Mouse (Mus musculus) gastrocnemius, adult 2 months (tissue): ENCODE data around the gene Cfap69. TPM values are rescaled to one million over a fixed set of nuclear protein-coding genes. Genes with fewer than 3 reads are reported as not detected.
"Not testable (repeated sequence)": the region's sequence is repeated elsewhere in the genome, so short reads cannot be mapped to it uniquely, and the experiment has no call there.

Source experiments
- DNase-seq: peaks from one replicate; pipeline ENCODE4 v3.0.0; 2022
- H3K27ac ChIP-seq: fragments of 200-600 bp; 2 replicates; pipeline ENCODE4 v1.8.1; 2022; ENCODE audit warnings: mild to moderate bottlenecking
- H3K4me3 ChIP-seq: fragments of 200-600 bp; 2 replicates; pipeline ENCODE4 v1.8.1; 2022; ENCODE audit warnings: mild to moderate bottlenecking, moderate library complexity
- CTCF ChIP-seq: fragments of 200-600 bp; IDR thresholded peaks from 2 replicates; pipeline ENCODE4 v1.8.1; 2022; ENCODE audit warnings: antibody characterized with exemption, mild to moderate bottlenecking, moderate library complexity
- intact Hi-C: fragments of 180-260 bp; cut with DNase I; formaldehyde crosslinking; loops from one replicate; pipeline ENCODE4 v1.15.1; 2025
- total RNA-seq, 2 experiments: library from RNA; stranded (reverse); gene quantifications; 2 replicates each; pipeline ENCODE4 v1.2.3; 2021

The Cfap69 gene
- total RNA-seq, 2 experiments from 2014 or later, result 0.05 to 0.20 TPM

DNA sequence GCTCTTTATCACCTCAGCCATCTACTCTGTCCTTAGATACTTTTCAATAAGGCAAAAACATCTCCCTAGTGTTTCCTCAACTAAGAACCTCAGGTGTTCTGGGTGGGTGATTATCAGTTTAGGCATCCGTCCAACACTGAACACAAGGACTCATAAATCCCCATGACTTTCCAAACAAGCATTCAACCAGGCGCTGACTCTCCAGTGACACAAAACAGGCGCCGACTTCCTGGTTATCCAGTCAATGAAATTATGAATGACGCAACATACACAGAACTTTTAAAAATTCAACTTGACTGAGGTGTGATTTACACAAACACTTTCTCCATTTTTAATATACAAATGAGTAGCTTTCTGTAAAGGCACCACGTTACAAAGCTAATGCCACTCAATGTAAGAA lies 24.2 kb upstream of the Cfap69 start:
- DNase-seq, result no peak
- no peak overlapping the region for H3K4me3 ChIP-seq
- no peak overlapping the region for H3K27ac ChIP-seq
- no peak for TF ChIP-seq CTCF
- intact Hi-C loops, result no loop called here

DNA sequence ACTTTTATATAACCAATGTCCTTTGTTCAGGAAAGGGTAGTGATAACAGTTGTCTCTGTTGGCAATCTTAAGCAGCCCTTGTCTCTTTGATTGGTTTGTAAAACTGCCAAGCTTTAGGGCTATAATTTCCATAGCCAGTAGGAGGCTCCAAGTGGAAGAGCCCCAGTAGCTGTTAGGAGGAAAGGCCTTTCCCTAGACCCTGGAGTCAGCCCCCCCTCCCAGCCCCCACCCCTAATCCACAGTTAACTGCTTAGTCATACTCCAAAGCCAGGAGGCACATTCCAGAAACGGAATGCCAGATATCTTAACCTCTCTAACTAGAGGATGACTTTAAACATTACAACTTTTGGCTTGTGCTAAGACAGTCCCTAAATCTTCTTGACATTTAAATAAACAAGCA lies 22.9 kb upstream of the Cfap69 start:
- Histone ChIP-seq H3K27ac (no peak overlapping the region), H3K4me3 (no peak overlapping the region)
- intact Hi-C loops, result no loop called here
- DNase-seq, result no peak
- no peak for TF ChIP-seq CTCF

DNA sequence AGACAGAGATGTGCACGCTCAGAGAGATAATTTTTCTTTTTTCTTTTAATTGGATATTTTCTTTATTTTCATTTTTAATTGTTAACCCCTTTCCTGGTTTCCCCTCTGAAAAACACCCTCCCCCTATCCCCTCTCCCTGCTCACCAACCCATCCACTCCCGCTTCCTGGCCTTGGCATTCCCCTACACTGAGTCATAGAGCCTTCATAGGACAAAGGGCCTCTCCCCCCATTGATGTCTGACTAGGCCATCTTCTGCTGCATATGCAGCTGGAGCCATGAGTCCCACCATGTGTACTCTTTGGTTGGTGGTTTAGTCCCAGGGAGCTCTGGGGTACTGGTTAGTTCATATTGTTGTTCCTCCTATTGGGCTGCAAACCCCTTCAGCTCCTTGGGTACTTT lies 20.9 kb upstream of the Cfap69 start:
- DNase-seq, intact Hi-C loops, H3K27ac ChIP-seq, H3K4me3 ChIP-seq: not testable (repeated sequence)

DNA sequence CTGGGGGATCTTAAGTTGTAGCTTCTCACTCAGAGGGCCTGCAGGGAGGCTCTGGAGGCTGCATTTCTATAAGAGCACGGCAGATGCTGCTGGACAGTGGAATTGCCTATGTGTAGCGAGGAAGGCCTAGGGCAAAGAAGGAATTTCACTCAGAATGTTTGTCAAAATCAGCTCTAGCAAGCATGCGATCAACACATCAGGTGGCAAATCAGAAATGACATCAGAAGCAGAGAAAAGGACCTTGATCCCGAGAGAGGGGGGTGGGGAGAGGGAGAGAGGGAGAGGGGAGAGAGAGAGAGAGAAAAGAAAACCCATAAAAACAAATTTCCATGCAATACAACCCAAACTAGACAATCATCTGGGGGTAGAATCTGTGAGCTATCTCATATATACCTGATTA lies 19.3 kb upstream of the Cfap69 start:
- no peak for DNase-seq
- H3K27ac ChIP-seq, result no peak overlapping the region
- intact Hi-C loops, result no loop called here
- TF ChIP-seq CTCF, result no peak
- H3K4me3 ChIP-seq, result no peak overlapping the region

DNA sequence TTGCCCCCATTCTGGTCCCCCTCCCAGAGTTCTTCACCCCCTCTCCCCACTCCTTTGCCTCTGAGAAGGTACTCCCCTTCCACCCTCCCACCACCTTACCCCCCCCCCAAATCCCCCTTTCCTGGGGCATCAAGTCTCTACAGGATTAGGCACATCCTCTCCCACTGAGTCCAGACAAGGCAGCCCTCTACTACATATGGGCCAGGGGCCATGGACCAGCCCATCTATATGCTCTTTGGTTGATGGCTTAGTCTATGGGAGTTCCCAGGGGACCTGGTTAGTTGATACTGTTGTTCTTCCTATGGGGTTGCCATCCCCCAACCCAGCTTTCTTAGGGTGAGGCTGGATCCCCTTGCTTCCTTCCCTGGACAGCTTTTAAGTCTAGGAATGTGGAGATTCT lies 15.4 kb upstream of the Cfap69 start:
- no peak for TF ChIP-seq CTCF
- intact Hi-C loops, result no loop called here

DNA sequence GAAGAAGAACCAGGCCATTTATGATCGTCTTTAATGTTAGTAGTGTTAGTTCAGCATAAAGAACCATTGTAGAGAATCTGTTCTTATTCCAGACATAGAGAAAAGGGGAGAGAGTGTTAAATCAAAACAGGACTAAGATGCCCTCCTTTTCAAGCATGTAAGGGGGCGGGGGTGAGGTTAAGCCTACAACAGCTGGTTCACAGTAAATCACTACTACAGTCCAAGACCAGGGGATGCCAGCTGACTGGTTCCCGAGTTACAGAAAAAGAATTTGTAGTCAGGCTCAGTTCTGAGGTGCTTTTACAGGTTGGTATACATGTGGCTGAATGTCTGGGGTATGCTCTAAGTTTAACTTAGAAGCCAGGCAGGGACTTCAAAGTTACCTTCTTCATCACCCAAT lies 12.0 kb upstream of the Cfap69 start:
- Histone ChIP-seq H3K4me3 (no peak overlapping the region), H3K27ac (no peak overlapping the region)
- TF ChIP-seq CTCF, result no peak
- intact Hi-C loops, result no loop called here
- DNase-seq, result no peak

More for the DNA sequence above, 15.4 kb upstream of the Cfap69 start:
- DNase-seq, result no peak
- Histone ChIP-seq H3K4me3 (no peak overlapping the region), H3K27ac (no peak overlapping the region)

DNA sequence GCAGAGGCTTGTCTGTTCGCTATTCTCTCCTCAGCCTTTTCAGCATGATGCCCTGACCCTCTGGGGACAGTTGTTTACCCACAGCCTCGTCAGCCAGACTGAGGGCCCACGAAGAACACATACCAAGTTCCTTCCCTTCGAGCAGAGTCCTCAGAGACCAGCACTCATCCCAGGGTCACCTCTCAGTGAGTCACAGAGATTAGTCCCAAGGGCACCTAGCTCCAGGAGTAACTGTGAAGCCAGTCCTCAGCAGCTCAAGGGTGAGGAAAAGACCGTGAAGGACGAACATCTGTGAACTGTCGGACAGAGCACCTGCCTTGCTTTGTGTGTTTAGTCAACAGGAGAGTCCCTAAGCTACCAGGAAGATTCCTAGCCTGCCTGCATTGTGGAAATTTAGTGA lies 4.9 kb upstream of the Cfap69 start:
- no peak for TF ChIP-seq CTCF
- intact Hi-C loops, result no loop called here
- Histone ChIP-seq H3K4me3 (no peak overlapping the region), H3K27ac (no peak overlapping the region)
- no peak for DNase-seq

DNA sequence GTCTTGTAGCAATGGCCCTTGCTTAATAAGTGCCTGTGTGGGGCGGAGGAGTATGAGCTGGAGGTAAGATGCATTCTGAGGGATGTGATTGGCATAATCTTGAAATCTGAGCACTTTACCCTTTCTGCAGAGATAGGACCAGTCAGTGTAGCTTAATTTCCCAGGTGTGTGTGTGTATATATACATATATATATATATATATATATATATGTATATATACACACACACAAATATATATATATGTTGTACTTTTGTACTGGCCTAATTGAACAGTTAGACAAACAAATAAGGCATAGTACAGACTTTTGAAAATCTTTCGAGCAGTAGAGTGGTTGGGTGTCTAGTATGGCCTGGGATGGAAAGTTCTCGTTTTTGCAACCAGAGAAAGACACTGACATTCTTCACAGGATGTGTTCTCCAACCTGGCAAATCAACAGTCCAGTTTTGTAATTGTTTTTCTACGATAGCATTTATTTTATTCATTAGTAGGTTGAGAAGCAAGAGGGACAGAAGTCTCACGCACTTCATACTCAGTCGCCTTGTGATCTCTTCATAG lies 410 bp upstream of the Cfap69 start:
- intact Hi-C loops, result no loop called here
- no peak for DNase-seq
- TF ChIP-seq CTCF, result no peak
- Histone ChIP-seq H3K4me3 (peak overlapping the region; percentile 83), H3K27ac (no peak overlapping the region)

DNA sequence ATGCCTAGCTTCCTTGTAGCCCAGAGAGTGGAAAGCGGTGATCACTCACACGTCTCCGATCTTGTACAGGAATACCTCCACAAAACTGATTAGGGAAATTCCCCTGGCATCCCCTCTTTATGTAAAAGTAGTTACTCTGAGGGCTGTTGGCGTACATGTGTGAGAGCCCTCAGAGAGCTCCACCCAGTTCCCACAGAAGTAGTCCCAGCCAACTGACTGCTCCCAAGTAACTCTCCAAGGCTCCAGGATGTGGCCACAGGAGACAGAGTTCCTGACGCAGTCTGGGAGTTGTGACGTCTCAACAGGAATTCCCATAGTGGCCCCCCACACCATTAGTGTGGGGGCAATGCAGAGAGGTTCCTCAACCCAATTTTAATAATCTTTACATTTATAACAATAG lies 982 bp downstream of the Cfap69 start:
- intact Hi-C loops, result no loop called here
- Histone ChIP-seq H3K4me3 (peak overlapping the region; percentile 83), H3K27ac (no peak overlapping the region)
- DNase-seq, result no peak
- TF ChIP-seq CTCF, result no peak

DNA sequence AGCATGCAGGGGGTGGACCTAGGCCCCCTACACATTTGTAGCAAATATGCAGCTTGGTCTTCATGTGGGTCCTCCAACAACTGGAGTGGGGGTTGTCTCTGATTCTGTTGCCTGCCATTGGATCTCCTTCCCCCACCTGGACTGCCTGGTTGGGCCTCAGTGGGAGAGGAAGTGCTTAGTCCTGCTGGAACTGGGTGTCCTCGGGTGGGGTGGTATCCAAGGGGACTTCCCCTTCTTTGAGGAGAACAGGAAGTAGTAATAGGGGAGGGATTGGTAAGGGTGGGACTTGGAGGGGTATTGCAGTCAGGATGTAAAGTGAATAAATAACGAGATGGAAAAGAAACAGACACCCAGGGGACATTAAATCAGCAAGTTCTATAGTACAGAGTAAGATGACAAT lies 5.4 kb downstream of the Cfap69 start:
- Histone ChIP-seq H3K27ac (no peak overlapping the region), H3K4me3 (no peak overlapping the region)
- DNase-seq, result no peak
- TF ChIP-seq CTCF, result no peak
- intact Hi-C loops, result no loop called here

DNA sequence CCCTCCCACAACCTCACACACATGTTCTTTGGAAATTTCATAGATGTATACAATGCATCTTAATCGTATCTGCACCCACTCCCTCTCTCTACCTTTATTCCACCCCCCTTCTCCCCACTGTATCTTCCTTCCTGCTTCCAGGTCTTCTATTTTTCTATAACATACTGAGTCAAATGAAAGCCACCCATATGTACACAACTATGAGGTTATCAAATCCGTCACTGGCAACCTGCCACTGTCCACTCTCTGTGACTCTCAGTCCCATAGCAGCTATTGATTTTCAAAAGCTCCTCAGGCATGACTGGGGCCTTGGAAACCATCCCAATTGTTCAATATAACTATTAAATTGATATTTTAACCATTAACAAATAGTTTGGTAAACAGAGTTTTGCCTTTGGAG lies 6.1 kb downstream of the Cfap69 start:
- no peak for DNase-seq
- H3K27ac ChIP-seq, result no peak overlapping the region
- intact Hi-C loops, result no loop called here
- no peak overlapping the region for H3K4me3 ChIP-seq
- no peak for TF ChIP-seq CTCF

DNA sequence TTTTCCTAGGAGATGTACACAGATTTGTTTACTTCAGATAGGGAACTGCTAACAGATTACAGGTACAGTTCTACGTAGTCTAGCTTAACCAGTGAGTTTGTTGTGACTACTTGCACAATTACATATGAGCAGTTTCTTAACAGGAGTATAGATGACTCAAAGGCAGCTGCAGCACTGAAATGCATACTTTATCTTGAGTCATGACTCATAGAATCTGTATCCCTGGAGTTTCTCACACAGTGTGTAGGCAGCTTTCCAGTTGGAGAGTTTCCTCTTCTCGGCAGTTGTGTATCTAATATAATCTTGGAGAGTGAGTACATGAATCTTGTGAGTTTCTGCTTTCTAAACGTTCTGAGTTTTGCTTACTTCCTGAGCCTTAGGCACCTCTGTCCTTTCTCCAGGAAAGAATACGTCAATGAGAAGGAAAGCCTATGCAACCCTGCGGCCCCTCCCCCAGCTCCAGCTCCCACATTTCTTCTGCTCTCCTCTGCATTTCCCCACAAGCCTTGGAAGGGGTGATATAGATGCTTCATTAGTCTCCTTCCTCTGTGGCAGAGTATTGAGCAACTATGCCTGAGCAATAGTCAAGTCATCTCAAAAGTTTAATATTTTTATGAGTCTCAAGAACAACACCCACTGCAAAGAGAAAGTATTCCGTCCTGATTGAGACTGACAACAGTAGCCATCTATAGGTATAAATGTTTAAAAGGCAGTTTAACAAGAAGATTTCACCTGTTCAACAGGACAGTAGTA lies 15.0 kb downstream of the Cfap69 start:
- H3K4me3 ChIP-seq, result no peak overlapping the region
- DNase-seq, result no peak
- no peak overlapping the region for H3K27ac ChIP-seq
- no peak for TF ChIP-seq CTCF
- intact Hi-C loops, result no loop called here

DNA sequence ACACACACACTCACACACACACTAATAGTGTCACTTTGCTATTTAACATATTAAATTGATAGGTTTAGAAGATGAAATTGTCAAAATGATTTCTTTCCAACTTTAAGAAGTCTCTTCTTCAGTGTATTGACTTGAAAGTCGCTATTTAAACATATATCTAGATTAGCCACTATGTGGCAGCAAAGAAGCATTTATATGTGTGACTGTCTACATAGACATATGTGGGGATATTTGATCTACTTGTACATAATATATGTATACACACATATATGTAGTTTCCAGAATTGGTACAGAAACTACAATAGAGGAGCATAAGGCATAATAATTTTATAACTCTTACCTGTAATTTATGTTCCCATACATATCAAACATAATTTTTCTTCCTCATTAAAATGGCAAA lies 17.9 kb downstream of the Cfap69 start:
- no peak for DNase-seq
- peak; percentile 41 for TF ChIP-seq CTCF
- H3K27ac ChIP-seq, result no peak overlapping the region
- intact Hi-C loops, result loop anchor here (2.0 kb wide), 1 partner anchor 105 kb away; no protein-coding TSS in a partner anchor
- H3K4me3 ChIP-seq, result no peak overlapping the region

DNA sequence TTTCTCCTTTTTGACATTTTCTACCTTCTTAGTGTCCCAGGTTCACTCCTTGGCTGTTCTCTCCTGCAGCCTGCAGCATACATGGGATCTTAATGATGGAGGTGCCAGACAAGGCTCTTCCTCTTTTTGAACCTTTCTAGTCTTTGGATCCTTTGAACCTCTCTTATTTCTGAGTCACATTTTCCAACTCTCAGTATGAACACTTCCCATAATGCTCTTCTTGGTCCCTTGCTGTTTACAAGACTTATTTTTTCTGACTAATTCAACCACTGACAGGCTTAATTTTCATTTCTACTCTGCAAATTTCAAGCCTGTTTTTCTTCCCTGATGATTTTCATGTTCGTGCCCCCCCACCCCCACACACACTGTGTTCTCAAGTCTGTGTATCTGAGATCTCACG lies 25.5 kb downstream of the Cfap69 start:
- Histone ChIP-seq H3K27ac (no peak overlapping the region), H3K4me3 (no peak overlapping the region)
- DNase-seq, result no peak
- intact Hi-C loops, result no loop called here
- TF ChIP-seq CTCF, result no peak
